Mouse (Mus musculus): Measurements from ENCODE around the gene Parp16.
"Not testable (repeated sequence)": the region's sequence is repeated elsewhere in the genome, so short reads cannot be mapped to it uniquely, and the experiment has no call there.

The Parp16 gene

DNA sequence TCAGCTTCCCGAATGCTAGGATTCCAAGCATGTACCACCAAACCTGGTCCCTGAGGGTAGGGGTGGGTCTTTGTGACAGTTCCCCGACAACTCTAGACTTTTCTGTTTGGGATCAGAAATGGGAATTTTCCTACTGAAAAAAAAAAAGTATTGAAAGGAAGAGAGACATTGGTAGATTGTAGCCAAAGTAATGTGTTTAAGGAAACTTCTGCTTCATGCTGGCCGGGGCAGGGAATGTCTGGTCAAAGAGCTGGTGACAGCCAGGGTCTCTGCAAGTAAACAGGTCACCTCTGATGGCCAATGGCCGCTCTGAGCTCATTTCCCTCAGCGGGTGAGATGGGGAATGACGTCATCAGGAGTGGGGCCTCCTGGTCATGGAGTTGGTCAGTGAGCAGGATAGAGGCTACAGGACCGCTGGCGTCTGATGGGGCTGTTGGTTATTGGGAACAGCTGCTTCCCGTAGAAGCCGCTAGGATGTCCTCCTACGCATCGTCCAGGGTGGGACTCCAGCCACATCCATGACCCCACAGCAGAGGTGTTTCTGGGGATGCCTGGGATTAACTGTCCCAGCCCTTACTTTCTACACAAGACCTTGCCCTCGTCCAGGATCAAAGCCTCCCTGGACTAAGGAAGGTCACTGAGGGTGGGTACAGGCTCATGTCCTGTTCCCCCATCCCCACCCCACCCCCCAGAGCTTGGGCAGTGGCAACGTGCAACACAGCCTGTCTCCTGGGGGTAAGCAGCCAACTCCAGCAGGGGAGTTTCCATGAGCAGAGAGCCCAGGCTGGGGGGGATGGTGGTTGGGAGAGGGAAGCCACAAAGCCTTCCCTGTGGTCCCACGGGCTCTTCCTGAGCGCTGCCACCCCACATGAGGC, 52.6 kb downstream of the Parp16 start:
- DNase-seq = no peak

GRCm38 (mm10) chr9:65248377-65248690, 53.2 kb downstream of the Parp16 start:
- DNase-seq = no peak

DNA sequence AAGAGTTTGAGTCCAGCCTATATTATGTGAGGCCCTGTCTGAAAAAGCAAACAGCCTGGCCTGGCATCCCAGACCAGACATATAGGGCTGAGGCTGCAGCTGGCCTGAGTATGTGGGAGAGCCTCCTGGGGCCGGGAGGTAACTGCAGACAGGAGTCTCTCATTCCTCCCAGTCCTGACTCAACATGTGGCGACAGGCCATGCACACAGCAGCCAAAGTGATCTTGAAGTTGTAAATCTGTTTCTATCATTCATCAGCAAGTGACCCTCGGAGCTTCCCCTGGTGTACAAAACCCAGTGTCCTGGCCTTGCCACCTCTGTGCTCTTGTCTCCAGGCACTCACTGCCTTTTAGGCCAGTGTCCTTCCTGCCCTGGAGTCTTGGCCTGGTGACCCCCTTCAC, 56.9 kb downstream of the Parp16 start:
- DNase-seq = no peak

GRCm38 (mm10) chr9:65255906-65256600, 60.9 kb downstream of the Parp16 start:
- DNase-seq = no peak

GRCm38 (mm10) chr9:65257218-65257910, 62.2 kb downstream of the Parp16 start:
- DNase-seq = no peak

- no peak for DNase-seq
Measured at GRCm38 (mm10) chr9:65259366-65259765, 64.2 kb downstream of the Parp16 start.

- no peak for DNase-seq
Measured at GRCm38 (mm10) chr9:65261591-65262230, 66.6 kb downstream of the Parp16 start.

DNA sequence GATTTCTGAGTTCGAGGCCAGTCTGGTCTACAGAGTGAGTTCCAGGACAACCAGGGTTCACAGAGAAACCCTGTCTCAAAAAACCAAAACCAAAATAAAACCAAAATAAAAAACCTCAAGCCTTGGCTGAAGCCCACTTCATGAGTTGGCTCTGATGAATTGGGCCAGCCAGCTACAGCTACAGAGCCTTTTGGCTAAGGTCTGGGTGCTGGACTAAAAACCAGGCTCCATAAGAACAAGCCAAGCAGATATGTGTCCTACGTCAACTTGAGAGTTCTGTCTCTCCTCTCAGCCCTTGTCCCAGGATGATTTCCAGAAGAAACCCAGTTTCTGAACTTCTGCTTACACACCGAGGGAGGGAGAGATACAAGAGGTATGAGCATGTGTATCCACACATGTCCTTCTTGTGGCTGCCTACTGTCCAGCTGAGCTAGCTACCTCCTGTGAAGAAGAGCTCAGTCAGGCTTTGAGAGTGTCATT, 67.5 kb downstream of the Parp16 start:
- no peak for DNase-seq

DNA sequence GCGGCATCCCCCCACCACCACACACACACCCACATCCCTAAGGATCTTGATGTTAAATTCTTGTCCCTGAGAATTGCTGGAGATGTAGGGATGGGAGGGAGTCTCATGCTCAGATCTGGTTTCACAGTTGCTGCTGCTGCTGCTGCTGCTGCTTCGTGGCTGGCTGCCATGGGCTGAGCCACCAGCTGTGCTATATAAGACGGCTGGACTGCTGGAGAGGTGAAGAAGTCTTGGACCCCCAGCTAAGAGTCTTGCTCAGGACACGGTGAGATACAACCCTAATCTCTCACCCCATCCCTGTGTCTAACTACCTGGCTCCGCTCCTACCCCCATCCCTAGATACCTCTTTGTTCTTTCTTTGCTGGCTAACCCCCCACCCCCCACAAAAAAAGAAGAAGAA, 69.8 kb downstream of the Parp16 start, which contains the start of gene Cilp:
Gene Cilp, plus strand, starts transcription at position 222 of the 400 bp plus-strand sequence.
- no peak for DNase-seq

- peak; percentile 33 for DNase-seq
Measured at GRCm38 (mm10) chr9:65267742-65268515, 72.8 kb downstream of the Parp16 start.

DNA sequence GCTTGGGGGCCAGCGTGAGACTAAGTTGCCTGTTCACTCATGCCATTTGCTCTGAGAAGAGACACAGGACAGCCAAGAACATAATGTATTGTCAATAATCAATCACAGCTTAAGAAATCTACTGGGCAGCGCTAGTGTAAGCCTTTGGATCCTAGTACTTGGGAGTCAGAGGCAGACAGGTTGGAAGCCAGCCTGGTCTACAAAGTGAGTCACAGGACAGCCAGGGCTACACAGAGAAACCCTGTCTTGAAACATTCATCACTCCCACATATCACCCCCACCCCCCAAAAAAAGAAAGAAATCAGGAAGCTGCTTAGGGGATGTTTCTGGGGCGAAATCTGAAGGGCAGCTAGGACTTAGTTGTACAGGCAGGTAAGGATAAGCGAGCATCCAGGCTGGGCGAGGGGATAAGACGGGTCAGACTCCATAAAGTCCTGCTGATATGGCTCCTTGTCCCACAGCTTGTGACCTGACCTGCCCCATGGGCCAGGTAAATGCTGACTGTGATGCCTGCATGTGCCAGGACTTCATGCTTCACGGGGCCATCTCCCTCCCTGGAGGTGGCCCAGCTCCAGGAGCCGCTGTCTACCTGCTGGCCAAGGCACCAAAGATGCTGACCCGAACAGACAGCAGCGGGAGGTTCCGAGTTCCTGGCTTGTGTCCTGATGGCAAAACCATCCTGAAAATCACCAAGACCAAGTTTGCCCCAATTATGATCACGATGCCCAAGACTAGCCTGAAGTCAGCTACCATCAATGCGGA, 78.1 kb downstream of the Parp16 start:
- DNase-seq = peak; percentile 43

- DNase-seq = no peak
Measured at GRCm38 (mm10) chr9:65273873-65274272, 78.7 kb downstream of the Parp16 start.

DNA sequence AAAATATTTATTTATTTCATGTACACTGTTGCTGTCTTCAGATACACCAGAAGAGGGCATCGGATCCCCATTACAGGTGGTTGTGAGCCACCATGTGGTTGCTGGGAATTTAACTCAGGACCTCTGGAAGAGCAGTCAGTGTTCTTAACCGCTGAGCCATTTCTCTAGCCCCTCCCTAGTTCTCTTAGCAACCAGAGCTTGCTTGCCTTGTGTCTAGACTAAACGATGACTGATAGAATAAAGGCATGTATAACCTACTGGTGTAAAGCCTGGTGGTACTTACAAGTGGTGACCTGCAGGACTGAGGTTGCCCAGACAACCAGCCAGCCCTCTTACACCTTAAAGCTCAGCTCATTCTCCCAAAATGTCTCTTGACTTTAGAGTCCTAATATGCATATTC, 79.7 kb downstream of the Parp16 start:
- DNase-seq = not testable (repeated sequence)

GRCm38 (mm10) chr9:65275810-65276530, 80.8 kb downstream of the Parp16 start:
- no peak for DNase-seq

- no peak for DNase-seq
Measured at GRCm38 (mm10) chr9:65281536-65282151, 86.5 kb downstream of the Parp16 start.

- DNase-seq = no peak
Measured at GRCm38 (mm10) chr9:65283301-65283700, 88.1 kb downstream of the Parp16 start.

DNA sequence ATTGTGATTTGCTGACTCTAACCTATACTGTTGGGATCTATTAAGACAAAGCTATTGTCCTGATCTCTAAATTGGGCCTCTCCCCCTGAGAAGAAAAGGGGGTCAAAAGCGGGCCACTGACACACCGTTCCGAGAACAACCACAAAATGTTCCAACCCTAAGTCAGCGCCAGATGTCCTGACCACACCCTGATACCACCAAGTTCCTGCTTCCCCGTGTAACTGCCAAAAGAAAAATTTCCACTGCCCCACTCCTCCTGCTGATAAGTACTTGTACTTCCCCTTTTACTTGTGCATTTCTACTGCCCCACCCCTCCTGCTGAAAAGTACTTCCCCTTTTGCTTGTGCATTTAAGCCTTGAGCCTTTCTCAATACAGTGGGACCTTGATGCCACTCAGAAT, 93.1 kb downstream of the Parp16 start:
- not testable (repeated sequence) for DNase-seq

Measured in kidney, adult 18-20 months (tissue).